Mouse (Mus musculus): ENCODE data around the gene Muc1.

- no peak for TF ChIP-seq CTCF (IDR thresholded peaks at IDR 0.05; ENCODE audit: low read depth)
- TF ChIP-seq EP300 (optimal IDR thresholded peaks at IDR 0.05), result no peak
Observed at GRCm38 (mm10) chr3:89259076-89259475, 30.2 kb downstream of the Muc1 start, which contains the start of gene Dpm3.

Data from stomach, postnatal 0 days (tissue).